Mouse (Mus musculus) stomach, embryonic 14.5 days (tissue): Measurements from ENCODE around the gene Slc2a5. TPM values are rescaled to one million over a fixed set of nuclear protein-coding genes. Genes with fewer than 3 reads are reported as not detected.

Experiments
- ATAC-seq: fragments of 200-750 bp; cut with Nextera tagmentation; 2 replicates; pipeline ENCODE4 v1.8.0; 2017; ENCODE audit warnings: low read depth, moderate TSS enrichment; ENCODE audit not compliant: insufficient number of reproducible peaks, insufficient read depth, low FRiP score
- H3K27ac ChIP-seq: fragments of 300-500 bp; sonication (generic); 2 replicates; pipeline ENCODE4 v1.5.1; 2014; ENCODE audit warnings: mild to moderate bottlenecking, low read length, moderate library complexity, mixed read lengths
- H3K27me3 ChIP-seq: fragments of 300-500 bp; sonication (generic); 2 replicates; pipeline ENCODE4 v1.6.1; 2014; ENCODE audit warnings: low read length, control low read depth, mixed read lengths; ENCODE audit not compliant: control insufficient read depth, insufficient read depth
- H3K36me3 ChIP-seq: fragments of 300-500 bp; sonication (generic); 2 replicates; pipeline ENCODE4 v1.6.1; 2014; ENCODE audit warnings: mild to moderate bottlenecking, control low read depth, low read length, moderate library complexity, mixed read lengths; ENCODE audit not compliant: control insufficient read depth, insufficient read depth
- H3K4me1 ChIP-seq: fragments of 300-500 bp; sonication (generic); 2 replicates; pipeline ENCODE4 v1.6.1; 2014; ENCODE audit warnings: low read length, control low read depth, mixed read lengths; ENCODE audit not compliant: control insufficient read depth, insufficient read depth
- H3K4me2 ChIP-seq: fragments of 300-500 bp; sonication (generic); replicated peaks from 2 replicates; pipeline ENCODE4 v1.6.1; 2014; ENCODE audit warnings: low read depth, low read length, control low read depth
- H3K4me3 ChIP-seq: fragments of 300-500 bp; sonication (generic); 2 replicates; pipeline ENCODE4 v1.5.1; 2014; ENCODE audit warnings: low read depth, low read length, control low read depth
- H3K9ac ChIP-seq: fragments of 300-500 bp; sonication (generic); replicated peaks from 2 replicates; pipeline ENCODE4 v1.6.1; 2014; ENCODE audit warnings: low read depth, mild to moderate bottlenecking, control low read depth, low read length, moderate library complexity, mixed read lengths
- H3K9me3 ChIP-seq: fragments of 300-500 bp; sonication (generic); 2 replicates; pipeline ENCODE4 v1.6.1; 2016; ENCODE audit warnings: low read depth, low read length, control low read depth; ENCODE audit not compliant: control insufficient read depth
- WGBS: fragments of 180-500 bp; shearing (Covaris S2); extraction: QIAGEN DNeasy Blood & Tissue Kit; methylation state at CpG from one replicate; pipeline ENCODE4 v1.1.7; 2014; 5-methylcytosine and 5-hydroxymethylcytosine counted together
- polyA plus RNA-seq: library from polyadenylated mRNA; unstranded; fragments of >200 nt; fragmentation: Nextera tagmentation; extraction: Ambion mirVana; gene quantifications from 2 replicates; pipeline ENCODE4 v1.2.1, GENCODE M21; 2014

The Slc2a5 gene
- polyA plus RNA-seq, 1 experiment from 2014 or later = 1.1 TPM

DNA sequence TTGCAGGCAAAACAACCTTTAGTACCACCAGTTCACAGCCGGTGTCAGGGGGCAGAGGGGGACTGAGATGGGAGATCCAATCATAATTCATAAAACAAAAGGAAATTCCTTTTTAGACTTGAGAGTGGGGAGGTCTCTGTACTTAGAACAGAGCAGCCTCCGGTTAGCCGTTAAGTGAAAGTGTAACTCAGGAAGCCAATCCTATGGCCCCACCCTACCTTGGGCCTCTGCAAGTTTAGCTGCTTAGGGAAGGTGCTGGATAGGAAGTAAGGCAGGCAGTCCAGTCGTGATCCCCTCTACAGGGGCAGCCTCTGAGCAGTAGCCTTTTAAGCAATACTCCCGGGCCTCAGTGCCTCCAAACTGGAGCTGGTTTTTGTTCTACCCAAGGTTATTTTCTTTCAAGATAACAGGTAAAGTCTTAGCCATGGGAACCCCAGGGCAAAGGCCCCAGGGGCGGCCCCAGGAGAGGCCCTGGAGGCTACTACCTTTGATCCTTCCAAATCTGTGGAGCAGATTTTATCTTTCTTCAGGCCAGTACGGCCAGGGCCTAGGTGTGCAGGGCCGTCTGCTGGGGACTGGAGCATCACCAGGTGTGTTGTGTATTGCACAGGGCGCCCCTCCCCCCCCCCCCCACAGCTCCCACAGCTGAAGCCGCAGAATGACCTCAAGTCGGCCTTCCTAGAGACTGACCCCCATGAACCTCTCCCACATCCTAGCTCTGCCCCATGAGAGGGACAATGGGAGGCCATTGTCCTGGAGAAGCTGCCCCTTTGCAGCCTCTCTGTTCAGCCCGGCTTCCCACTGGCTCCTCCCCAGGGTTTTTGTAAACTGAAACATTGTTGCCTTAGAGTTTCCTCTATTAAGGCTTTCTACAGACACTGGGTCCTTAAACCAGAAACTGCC lies 25.3 kb upstream of the Slc2a5 start:
- H3K9me3 ChIP-seq = no peaks in the 10 kb centered on the region
- H3K27ac ChIP-seq = peak overlapping the region; percentile 10; the same call in 1 of the 2 replicates
- no peak overlapping the region for H3K9ac ChIP-seq
- no peaks in the 10 kb centered on the region for H3K27me3 ChIP-seq
- WGBS = 33% methylated on average over 12 of the region's 12 CpGs
- ATAC-seq = no peak; the same call in 1 of the 2 replicates
- H3K4me1 ChIP-seq = peaks cover 23% of the 10 kb centered on the region
- H3K4me2 ChIP-seq = peak overlapping the region; percentile 10; the same call in 1 of the 2 replicates
- no peak overlapping the region for H3K4me3 ChIP-seq
- H3K36me3 ChIP-seq = no peaks in the 10 kb centered on the region

DNA sequence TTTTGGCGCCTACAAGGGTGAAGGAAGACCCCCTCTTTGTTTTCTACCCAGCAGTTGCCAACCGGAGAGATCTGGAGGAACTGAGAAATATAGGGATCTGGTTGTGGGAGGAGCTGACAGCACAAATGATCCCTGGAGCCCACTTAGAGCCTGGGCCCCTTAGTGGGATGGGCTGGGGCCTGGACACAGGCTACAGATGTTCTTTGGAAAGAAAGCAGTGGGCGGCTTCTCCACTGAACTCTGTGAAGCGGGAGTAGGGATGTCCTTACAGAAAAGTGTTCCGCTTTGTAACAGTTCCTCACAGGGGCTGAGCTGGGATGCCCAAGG lies 24.7 kb upstream of the Slc2a5 start:
- 40% methylated on average over 5 of the region's 5 CpGs for WGBS
- ATAC-seq = 0 out of 2 replicates have a peak, but pooled peaks have one; percentile 19
- Histone ChIP-seq H3K27ac (peak overlapping the region; percentile 10; the same call in 1 of the 2 replicates), H3K27me3 (no peaks in the 10 kb centered on the region), H3K4me1 (peaks cover 23% of the 10 kb centered on the region), H3K4me3 (no peak overlapping the region), H3K36me3 (no peaks in the 10 kb centered on the region), H3K9ac (no peak overlapping the region), H3K9me3 (no peaks in the 10 kb centered on the region), H3K4me2 (peak overlapping the region; percentile 10)

DNA sequence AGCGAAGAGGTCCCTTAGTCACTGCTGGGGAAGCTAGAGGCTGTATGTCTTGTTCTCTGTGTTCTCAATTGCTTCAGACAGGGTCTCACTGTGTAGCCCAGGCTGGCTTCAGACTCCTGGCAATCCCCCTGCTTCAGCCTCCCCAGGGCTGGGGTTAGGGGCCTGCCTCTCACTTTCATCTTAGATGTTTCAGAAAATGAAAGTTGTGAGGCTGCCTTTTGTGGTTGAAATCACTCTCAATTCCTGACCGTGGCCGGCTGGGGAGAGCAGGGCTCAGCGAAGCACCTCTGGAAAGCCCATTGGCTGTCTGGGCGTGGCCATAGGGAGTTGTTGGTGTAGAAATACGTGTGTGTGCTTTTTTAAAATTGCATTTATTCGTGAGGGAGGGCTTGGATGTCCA lies 22.8 kb upstream of the Slc2a5 start:
- WGBS = 64% methylated on average over 7 of the region's 7 CpGs
- Histone ChIP-seq H3K9ac (no peak overlapping the region), H3K9me3 (no peaks in the 10 kb centered on the region), H3K4me1 (peaks cover 23% of the 10 kb centered on the region), H3K4me2 (no peak overlapping the region), H3K27me3 (no peaks in the 10 kb centered on the region), H3K27ac (no peak overlapping the region), H3K4me3 (no peak overlapping the region), H3K36me3 (no peaks in the 10 kb centered on the region)
- ATAC-seq = no peak

DNA sequence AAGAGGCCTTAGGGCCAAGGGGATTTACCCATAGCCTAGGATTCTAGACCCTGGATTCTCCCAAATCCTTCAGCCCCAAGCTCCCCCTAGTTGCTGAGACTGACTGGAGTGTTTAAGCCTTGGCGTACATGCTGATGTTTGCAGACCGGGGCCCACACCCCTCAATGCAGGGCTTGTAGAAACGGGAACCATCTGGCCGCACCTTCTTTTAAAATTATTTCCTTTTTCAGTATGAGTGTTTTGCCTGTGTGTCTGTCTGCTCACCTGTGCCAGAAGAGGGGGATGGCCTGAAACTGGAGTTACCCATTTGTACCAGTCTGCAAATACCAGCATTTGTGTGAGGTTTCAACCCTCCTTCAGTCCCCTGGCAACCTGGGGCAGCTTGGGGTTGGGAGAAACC lies 21.2 kb upstream of the Slc2a5 start:
- ATAC-seq = no peak
- H3K27ac ChIP-seq = no peak overlapping the region
- 58% methylated on average over 4 of the region's 4 CpGs for WGBS

DNA sequence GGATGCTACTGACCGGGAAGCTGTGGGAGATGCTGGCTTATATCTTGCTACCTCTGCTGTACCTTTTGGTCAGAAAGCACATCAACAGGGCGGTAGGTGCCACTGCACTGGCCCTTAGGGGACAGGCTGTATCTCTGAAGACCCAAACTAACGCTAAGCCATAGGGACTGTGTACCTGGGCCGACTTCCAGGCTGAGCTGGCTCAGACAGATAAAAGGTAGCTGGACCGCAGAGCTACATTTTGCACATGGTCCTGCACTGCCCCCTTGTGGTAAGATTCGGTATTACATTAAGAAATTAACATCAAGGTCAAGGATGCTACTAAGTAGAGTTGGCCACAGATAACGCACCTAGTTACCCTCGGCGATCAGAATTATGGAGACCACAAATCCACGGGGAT lies 20.2 kb upstream of the Slc2a5 start:
- no peak overlapping the region for H3K4me3 ChIP-seq
- H3K4me2 ChIP-seq = no peak overlapping the region
- H3K27ac ChIP-seq = no peak overlapping the region
- ATAC-seq = no peak
- 16% methylated on average over 10 of the region's 10 CpGs for WGBS
- H3K36me3 ChIP-seq = no peaks in the 10 kb centered on the region
- H3K9ac ChIP-seq = no peak overlapping the region
- peaks cover 16% of the 10 kb centered on the region for H3K4me1 ChIP-seq
- H3K27me3 ChIP-seq = no peaks in the 10 kb centered on the region
- H3K9me3 ChIP-seq = no peaks in the 10 kb centered on the region

More for the DNA sequence above, 21.2 kb upstream of the Slc2a5 start:
- Histone ChIP-seq H3K4me2 (no peak overlapping the region), H3K9me3 (no peaks in the 10 kb centered on the region), H3K4me1 (peaks cover 23% of the 10 kb centered on the region), H3K27me3 (no peaks in the 10 kb centered on the region), H3K9ac (no peak overlapping the region), H3K4me3 (no peak overlapping the region), H3K36me3 (no peaks in the 10 kb centered on the region)

DNA sequence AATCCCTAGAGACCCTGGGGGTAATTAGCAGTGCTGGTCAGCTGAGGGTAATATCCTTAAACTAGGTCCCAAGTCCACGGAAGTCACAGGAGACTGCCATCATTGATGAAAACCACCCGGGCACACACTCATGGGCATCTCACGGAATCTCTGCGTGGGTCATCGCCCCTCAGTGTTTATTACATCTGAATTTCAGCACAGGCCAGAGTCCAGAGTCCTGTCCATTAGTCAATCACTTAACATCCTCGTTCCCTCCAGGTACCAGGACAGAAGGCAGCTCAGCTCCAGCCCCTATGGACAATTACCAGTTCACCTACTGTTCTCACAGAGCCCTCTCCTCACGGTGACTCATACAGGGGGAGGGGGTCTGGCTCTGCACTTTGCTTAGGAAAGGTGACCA lies 16.3 kb upstream of the Slc2a5 start:
- ATAC-seq = no peak
- WGBS = 89% methylated on average over 7 of the region's 7 CpGs
- H3K4me2 ChIP-seq = no peak overlapping the region

DNA sequence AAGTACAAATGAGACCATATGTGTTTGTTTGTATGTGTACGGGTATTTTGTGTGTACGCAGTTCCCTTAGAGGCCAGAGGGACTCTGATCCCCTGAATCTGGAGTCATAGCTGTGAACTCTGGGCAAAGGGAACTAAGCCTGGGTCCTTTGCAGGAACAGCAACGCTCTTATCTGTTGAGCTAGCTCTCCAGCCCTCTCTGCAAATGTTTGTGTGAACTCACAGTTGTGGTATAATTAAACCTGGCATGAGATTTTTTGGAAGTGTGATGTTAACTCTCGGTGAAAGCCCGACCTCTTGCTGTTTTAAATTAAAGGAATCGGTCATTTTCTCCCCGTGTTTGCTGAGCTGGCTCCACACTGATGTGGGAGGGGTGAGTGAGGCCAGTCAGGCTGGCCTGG lies 13.4 kb upstream of the Slc2a5 start:
- H3K4me3 ChIP-seq = no peak overlapping the region
- H3K36me3 ChIP-seq = no peaks in the 10 kb centered on the region
- no peak for ATAC-seq
- H3K27me3 ChIP-seq = no peaks in the 10 kb centered on the region
- WGBS = 44% methylated on average over 7 of the region's 7 CpGs
- H3K27ac ChIP-seq = no peak overlapping the region
- no peak overlapping the region for H3K9ac ChIP-seq
- H3K4me1 ChIP-seq = no peaks in the 10 kb centered on the region
- no peak overlapping the region for H3K4me2 ChIP-seq
- no peaks in the 10 kb centered on the region for H3K9me3 ChIP-seq

More for the DNA sequence above, 16.3 kb upstream of the Slc2a5 start:
- Histone ChIP-seq H3K4me3 (no peak overlapping the region), H3K4me1 (no peaks in the 10 kb centered on the region), H3K9ac (no peak overlapping the region), H3K9me3 (no peaks in the 10 kb centered on the region), H3K36me3 (no peaks in the 10 kb centered on the region), H3K27ac (no peak overlapping the region), H3K27me3 (no peaks in the 10 kb centered on the region)

DNA sequence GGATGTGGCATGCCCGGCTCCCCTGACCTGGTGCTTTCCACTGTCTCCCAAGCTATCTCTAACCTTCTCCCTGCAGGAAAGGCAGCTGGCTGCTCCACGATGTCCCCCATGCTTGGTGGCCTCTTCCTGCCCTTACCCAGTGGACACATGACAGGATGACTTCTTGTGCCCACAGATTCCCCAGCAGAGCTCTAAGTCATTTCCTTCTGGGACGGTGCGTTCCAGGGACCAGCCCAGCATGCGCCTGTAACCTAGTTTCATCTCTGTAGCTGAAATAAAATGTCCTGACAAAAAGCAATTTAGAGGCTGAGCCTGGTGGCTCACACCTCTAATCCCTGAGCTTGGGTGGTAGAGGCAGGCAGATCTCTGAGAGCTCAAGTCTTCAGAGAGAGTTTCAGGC lies 12.4 kb upstream of the Slc2a5 start:
- Histone ChIP-seq H3K27me3 (no peaks in the 10 kb centered on the region), H3K4me3 (no peak overlapping the region), H3K4me1 (no peaks in the 10 kb centered on the region), H3K9ac (no peak overlapping the region), H3K4me2 (no peak overlapping the region), H3K36me3 (no peaks in the 10 kb centered on the region), H3K27ac (no peak overlapping the region), H3K9me3 (no peaks in the 10 kb centered on the region)
- ATAC-seq = no peak
- WGBS = 76% methylated on average over 5 of the region's 5 CpGs
